Mouse (Mus musculus) thymus, postnatal 10 days (tissue): ENCODE results near the gene Nyap2.
"Not testable (repeated sequence)": the region's sequence is repeated elsewhere in the genome, so short reads cannot be mapped to it uniquely, and the experiment has no call there.

Experiments
- DNase-seq, 2 experiments: peaks; one replicate each; pipeline ENCODE4 v3.0.0; 2021; ENCODE audit warnings: low spot score in 2 of 2

Nyap2 gene

GRCm38 (mm10) chr1:81180686-81181085 lies 103.9 kb downstream of the Nyap2 start:
- DNase-seq: no peak

- no peak for DNase-seq
Observed at GRCm38 (mm10) chr1:81209536-81209935, 132.8 kb downstream of the Nyap2 start.

GRCm38 (mm10) chr1:81211491-81211890 lies 134.7 kb downstream of the Nyap2 start:
- DNase-seq: no peak

DNA sequence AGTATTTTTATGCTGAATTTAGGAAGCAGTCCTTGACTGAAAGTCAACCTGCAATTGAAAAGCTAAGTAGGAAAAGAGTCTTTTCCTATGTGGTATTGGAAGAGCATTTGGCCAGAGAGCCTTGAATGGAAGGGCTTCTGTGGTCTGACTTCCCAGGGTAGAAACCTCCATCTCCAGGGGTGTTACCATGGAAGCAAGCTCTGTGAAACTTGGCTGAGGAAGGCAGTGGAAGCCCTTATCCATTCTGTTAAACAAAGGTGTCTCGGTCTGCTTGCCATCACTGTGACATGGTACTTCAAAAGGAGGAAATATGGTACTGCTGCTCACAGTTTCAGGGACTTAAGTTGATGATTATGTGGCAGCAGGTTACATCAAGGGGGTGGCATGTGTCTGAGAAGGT lies 143.0 kb downstream of the Nyap2 start:
- DNase-seq: no peak

DNA sequence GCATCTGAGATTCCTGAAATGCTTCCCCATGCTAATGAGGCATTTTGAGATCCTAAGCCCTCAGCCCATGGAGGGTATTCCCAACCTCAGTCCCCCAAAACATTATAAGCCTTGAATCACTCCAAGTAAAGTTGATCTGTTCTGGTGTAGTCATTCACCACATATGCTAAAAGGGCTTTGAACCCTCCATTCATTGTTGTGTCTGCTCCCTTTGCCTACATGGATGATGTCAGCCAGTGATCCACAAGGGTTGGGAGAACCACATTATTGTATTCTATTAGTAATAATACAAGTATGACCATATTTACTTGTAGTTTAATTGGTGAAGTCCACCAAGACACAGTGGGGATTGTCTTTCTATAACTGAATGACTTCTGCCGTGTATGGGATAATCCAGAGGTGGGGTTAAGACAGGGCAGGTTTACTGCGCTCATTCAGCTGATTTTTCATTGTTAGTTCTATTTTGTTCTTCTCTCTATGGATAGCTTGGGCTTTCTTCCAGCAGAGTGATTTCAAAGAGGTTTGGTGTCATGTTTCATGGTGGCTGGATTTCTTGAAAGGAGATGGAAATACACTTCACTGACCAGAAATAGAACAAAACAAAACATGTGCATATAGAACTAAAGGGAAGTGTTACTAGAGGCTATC lies 155.1 kb downstream of the Nyap2 start:
- no peak for DNase-seq

- not testable (repeated sequence) for DNase-seq
Observed at GRCm38 (mm10) chr1:81232407-81232789, 155.6 kb downstream of the Nyap2 start.

DNA sequence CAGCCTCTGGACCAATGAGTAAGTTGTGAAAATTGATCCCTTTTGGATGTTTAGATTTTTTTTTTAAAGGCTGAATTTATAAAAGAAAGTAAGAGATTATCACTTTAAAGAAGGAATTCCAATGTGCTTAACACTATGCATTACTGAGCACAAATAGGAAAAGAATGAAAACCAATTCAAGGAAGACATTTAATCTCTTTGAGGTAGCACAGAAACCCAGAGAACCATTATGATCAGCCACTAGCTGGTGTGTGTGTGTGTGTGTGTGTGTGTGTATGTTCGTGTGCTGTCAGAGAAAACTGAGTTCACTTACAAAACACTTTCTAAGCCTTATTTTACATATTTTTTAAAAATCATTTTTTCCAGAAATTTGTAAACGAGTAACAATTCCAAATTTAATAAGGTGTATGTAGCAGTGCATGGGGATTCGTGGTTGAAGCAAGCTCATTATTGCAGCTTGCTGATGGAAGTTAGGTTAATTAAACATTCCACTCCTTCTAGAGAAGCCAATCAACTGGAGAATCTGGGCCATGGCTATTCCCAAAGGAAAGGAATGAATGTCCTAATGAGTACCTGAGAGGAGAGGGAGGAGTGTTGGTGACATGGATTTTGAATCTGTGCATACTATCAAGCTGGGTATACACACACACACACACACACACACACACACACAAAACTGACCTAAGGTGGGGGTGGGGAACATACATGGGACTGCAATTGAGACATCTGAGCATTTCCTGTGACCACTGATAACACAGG lies 171.9 kb downstream of the Nyap2 start:
- no peak for DNase-seq

- no peak for DNase-seq
Observed at GRCm38 (mm10) chr1:81250068-81250467, 173.3 kb downstream of the Nyap2 start.

DNA sequence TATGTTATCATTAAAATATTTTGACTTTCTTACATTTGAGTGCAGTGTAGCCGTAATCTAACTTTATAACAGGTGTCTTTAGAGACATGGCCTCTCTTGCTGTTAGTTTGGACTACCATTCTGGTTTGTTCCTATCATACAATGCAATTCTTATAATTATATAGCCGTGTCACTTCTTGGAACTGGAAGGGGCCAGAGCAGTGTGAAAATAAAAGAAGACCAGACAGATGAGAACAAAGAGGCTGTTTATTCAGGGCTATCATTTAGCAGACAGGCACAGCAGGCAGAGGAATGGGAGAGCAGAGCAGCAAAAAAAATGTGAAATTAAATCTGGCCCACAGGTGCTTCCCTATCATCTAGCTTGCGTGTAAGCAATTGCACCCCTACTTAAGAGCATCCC lies 189.7 kb downstream of the Nyap2 start:
- DNase-seq: no peak

DNA sequence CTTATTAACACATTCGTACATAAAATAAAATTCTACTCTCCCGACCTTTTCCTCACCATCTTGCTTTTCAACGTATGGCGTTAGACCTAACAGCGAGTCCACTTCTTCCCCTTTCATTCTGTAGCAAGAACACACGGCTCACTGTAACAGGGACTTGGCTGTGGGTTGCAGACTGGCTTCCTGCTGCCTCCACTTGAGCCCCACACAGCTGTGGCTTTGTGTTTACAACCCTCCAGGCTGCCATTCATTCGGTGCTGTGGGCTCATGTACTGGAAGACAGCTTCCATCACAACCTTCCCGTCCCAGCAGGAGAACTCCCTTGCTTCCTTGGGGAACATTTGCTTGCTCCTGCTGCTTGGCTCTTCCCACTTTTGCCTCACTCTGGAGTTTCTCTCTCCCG lies 204.2 kb downstream of the Nyap2 start:
- peak in 1 of 2 experiments; percentile 13 for DNase-seq

DNA sequence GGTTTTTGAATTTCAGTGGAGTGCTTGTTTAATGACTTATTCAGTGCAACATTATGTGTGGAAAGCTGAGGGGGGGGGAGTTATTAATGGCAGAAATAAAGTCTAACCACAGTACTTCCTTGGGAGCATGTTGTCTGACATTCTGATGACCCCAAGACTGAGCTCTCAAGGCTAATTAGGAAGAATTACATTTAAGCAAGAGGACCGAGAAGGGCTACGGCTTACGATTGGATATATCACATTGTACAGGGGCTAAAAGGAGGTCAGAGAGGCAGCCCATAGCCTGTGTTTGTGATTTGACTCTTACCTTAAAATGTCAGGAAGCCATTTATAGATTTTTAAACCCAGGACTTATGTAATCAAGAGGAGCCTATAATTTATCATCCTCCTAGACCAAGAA lies 208.9 kb downstream of the Nyap2 start:
- no peak for DNase-seq

DNA sequence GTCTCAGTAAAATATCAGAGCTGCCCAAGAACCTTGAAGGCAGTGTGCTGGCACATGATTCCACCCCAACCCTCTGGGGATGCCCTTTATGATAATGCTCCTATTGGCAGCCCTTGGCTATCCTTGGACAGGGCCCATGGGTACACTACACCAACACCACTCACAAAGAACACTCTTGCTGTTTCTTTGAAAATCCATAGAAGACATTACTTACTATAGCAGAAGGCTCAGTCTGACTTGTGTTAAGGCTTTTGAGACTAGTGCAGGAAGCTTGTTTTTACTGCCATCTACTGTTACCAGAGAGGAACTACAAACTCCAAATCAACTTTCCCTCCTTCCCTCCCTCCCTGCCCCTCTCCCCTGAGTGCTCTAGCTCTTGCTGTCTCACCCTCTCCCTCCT lies 210.3 kb downstream of the Nyap2 start:
- peak in 1 of 2 experiments; percentile 7 for DNase-seq

DNA sequence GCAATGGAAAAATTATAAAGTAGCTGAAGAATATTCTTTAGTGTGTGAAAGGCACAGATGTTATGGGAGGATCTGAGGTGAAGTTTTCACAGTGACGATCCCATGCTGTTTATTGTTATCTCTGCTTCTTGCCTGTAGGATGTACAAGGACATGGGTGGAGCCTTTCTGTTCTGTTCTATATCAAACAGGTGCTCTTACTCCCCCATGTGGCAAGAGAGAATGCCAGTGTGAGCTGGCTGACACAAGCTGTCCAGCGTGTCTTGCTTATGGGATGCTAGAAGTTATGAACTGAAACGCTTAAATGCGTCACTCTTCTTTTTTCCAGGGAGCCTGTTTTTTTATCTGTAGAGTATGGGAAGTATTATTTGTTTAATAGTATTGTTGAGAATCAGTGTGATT lies 224.0 kb downstream of the Nyap2 start:
- DNase-seq: peak in 1 of 2 experiments; percentile 15

DNA sequence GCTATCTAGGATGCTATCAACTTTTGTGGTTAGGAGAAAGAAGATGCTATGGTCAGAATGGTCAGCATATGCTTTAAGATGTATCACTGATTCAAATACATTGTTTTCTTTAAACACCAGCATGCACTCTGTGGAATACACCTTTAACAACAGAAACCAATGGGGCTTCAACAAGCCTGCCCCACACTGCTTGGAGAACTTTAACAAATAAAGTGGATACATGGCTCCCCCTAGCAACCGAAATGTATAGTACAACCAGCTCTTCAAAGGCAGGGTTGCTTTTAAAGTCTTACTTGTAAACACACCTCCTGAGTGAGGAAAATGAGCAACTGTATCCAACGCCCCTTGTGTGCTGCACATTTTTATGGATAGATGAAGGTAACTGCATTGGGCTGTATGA lies 224.9 kb downstream of the Nyap2 start:
- peak in 1 of 2 experiments; percentile 13 for DNase-seq

- DNase-seq: no peak
Observed at GRCm38 (mm10) chr1:81303389-81303788, 226.6 kb downstream of the Nyap2 start.

GRCm38 (mm10) chr1:81307407-81307806 lies 230.7 kb downstream of the Nyap2 start:
- no peak for DNase-seq

DNA sequence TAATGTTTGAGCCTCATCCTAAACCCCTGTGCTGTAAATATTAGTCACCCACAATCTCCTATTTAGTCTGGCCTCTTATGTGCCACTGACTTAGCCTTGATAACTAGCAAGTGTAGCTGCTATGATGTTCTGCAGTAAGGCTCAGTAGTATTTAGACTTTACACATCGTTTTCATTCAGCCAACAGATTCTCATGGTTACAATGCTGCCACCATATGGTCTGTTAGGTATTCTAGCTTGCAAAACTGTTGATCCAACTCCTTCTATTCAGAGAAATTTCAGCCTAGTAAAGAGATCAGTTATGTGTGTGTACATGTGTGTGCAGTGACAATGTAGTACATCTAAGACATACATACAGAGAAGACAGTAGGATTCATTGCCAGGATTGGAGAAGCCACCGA lies 231.2 kb downstream of the Nyap2 start:
- no peak for DNase-seq

DNA sequence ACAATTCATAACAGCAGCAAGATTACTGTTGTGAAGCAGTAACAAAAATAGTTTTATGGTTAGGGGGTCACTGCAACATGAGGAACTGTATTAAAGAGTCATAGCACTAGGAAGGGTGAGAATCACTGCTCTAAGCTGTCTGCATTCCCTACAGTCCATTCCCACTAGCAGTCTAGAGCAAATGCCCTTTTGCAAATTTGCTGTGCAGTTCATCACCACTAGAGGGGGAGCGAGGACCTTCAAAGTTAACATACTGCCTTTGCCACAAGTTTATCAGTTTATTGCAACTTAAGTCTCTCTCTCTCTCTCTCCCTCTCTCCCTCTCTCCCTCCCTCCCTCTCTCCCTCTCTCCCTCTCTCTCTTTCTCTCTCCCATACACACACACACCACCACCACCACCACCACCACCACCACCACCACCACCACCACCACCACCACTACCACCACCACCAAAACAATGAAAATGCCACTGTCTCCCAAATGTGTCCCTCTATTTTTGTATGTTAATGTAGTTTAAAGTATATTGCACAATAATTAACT lies 233.4 kb downstream of the Nyap2 start:
- peak in 1 of 2 experiments; percentile 41 for DNase-seq

GRCm38 (mm10) chr1:81316403-81316994 lies 239.7 kb downstream of the Nyap2 start:
- DNase-seq: peak in 1 of 2 experiments; percentile 42

GRCm38 (mm10) chr1:81316995-81317413 lies 240.3 kb downstream of the Nyap2 start:
- DNase-seq: no peak

DNA sequence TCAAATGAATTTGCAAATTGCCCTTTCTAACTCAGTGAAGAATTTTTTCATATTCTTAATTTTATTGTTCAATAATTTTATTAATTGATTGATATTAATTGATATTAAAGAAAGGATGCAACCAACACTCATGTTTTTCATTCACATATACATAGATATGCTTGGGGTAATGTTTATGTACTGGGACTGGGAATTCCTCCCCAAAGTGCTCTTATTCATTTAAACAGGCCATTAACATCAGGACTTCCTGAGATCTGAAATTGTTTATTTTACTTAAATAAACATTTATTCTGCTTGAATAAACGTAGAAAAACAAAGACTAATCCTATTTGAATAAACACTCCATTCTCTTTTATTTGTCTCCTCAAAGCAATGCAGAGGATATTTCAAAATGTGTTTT lies 311.0 kb downstream of the Nyap2 start:
- no peak for DNase-seq
